Mouse (Mus musculus): Measurements from ENCODE around the gene Nudt1. TPM values are rescaled to one million over a fixed set of nuclear protein-coding genes. Genes with fewer than 3 reads are reported as not detected.
A peak's percentile ranks its signal among the peaks of the same experiment; 100 is the strongest.
"Not testable (repeated sequence)": the region's sequence is repeated elsewhere in the genome, so short reads cannot be mapped to it uniquely, and the experiment has no call there.

Nudt1 gene
- total RNA-seq, 1 experiment from 2014 or later = 3.7 TPM

- ATAC-seq (ENCODE audit: extremely low read depth, insufficient number of reproducible peaks, low FRiP score, poor library complexity, severe bottlenecking) = peak; percentile 28; the same call in 1 of the 2 replicates
Observed at GRCm38 (mm10) chr5:140336680-140337079, 15.2 kb downstream of the Nudt1 start.

- ATAC-seq (ENCODE audit: extremely low read depth, insufficient number of reproducible peaks, low FRiP score, poor library complexity, severe bottlenecking) = no peak
Observed at GRCm38 (mm10) chr5:140338779-140339178, 17.3 kb downstream of the Nudt1 start.

GRCm38 (mm10) chr5:140339836-140340235, 18.4 kb downstream of the Nudt1 start:
- no peak for ATAC-seq (ENCODE audit: extremely low read depth, insufficient number of reproducible peaks, low FRiP score, poor library complexity, severe bottlenecking)

GRCm38 (mm10) chr5:140342880-140343279, 21.4 kb downstream of the Nudt1 start:
- no peak for ATAC-seq (ENCODE audit: extremely low read depth, insufficient number of reproducible peaks, low FRiP score, poor library complexity, severe bottlenecking)

- no peak for ATAC-seq (ENCODE audit: extremely low read depth, insufficient number of reproducible peaks, low FRiP score, poor library complexity, severe bottlenecking)
Observed at GRCm38 (mm10) chr5:140345244-140345643, 23.8 kb downstream of the Nudt1 start.

GRCm38 (mm10) chr5:140346050-140346449, 24.6 kb downstream of the Nudt1 start:
- no peak for ATAC-seq (ENCODE audit: extremely low read depth, insufficient number of reproducible peaks, low FRiP score, poor library complexity, severe bottlenecking)

- no peak for ATAC-seq (ENCODE audit: extremely low read depth, insufficient number of reproducible peaks, low FRiP score, poor library complexity, severe bottlenecking)
Observed at GRCm38 (mm10) chr5:140349882-140350281, 28.4 kb downstream of the Nudt1 start.

GRCm38 (mm10) chr5:140350731-140351497, 29.5 kb downstream of the Nudt1 start:
- ATAC-seq (ENCODE audit: extremely low read depth, insufficient number of reproducible peaks, low FRiP score, poor library complexity, severe bottlenecking) = no peak

GRCm38 (mm10) chr5:140352352-140352751, 30.9 kb downstream of the Nudt1 start:
- ATAC-seq (ENCODE audit: extremely low read depth, insufficient number of reproducible peaks, low FRiP score, poor library complexity, severe bottlenecking) = no peak

GRCm38 (mm10) chr5:140355934-140356333, 34.5 kb downstream of the Nudt1 start:
- ATAC-seq (ENCODE audit: extremely low read depth, insufficient number of reproducible peaks, low FRiP score, poor library complexity, severe bottlenecking) = no peak

- ATAC-seq (ENCODE audit: extremely low read depth, insufficient number of reproducible peaks, low FRiP score, poor library complexity, severe bottlenecking) = no peak
Observed at GRCm38 (mm10) chr5:140357466-140357865, 36.0 kb downstream of the Nudt1 start.

- ATAC-seq (ENCODE audit: extremely low read depth, insufficient number of reproducible peaks, low FRiP score, poor library complexity, severe bottlenecking) = no peak
Observed at GRCm38 (mm10) chr5:140359930-140360674, 38.6 kb downstream of the Nudt1 start.

- no peak for ATAC-seq (ENCODE audit: extremely low read depth, insufficient number of reproducible peaks, low FRiP score, poor library complexity, severe bottlenecking)
Observed at GRCm38 (mm10) chr5:140364415-140364814, 43.0 kb downstream of the Nudt1 start.

GRCm38 (mm10) chr5:140368126-140368525, 46.7 kb downstream of the Nudt1 start:
- not testable (repeated sequence) for ATAC-seq (ENCODE audit: extremely low read depth, insufficient number of reproducible peaks, low FRiP score, poor library complexity, severe bottlenecking)

- no peak for ATAC-seq (ENCODE audit: extremely low read depth, insufficient number of reproducible peaks, low FRiP score, poor library complexity, severe bottlenecking)
Observed at GRCm38 (mm10) chr5:140368926-140369325, 47.5 kb downstream of the Nudt1 start.

GRCm38 (mm10) chr5:140369466-140369865, 48.0 kb downstream of the Nudt1 start:
- ATAC-seq (ENCODE audit: extremely low read depth, insufficient number of reproducible peaks, low FRiP score, poor library complexity, severe bottlenecking) = no peak

GRCm38 (mm10) chr5:140370446-140371254, 49.2 kb downstream of the Nudt1 start:
- no peak for ATAC-seq (ENCODE audit: extremely low read depth, insufficient number of reproducible peaks, low FRiP score, poor library complexity, severe bottlenecking)

GRCm38 (mm10) chr5:140371671-140372070, 50.2 kb downstream of the Nudt1 start:
- no peak for ATAC-seq (ENCODE audit: extremely low read depth, insufficient number of reproducible peaks, low FRiP score, poor library complexity, severe bottlenecking)

GRCm38 (mm10) chr5:140373711-140374110, 52.3 kb downstream of the Nudt1 start:
- no peak for ATAC-seq (ENCODE audit: extremely low read depth, insufficient number of reproducible peaks, low FRiP score, poor library complexity, severe bottlenecking)
